Mouse (Mus musculus) limb, embryonic 14.5 days (tissue): ENCODE data around the gene Scn3b. TPM values are rescaled to one million over a fixed set of nuclear protein-coding genes. Genes with fewer than 3 reads are reported as not detected.

Experiments
- ATAC-seq: fragments of 200-750 bp; cut with Nextera tagmentation; 2 replicates; pipeline ENCODE4 v1.8.0; 2017; ENCODE audit warnings: low read depth, moderate number of reproducible peaks, moderate TSS enrichment; ENCODE audit not compliant: low FRiP score
- DNase-seq: peaks from one replicate; pipeline ENCODE4 v3.0.0-alpha.2; 2015; ENCODE audit warnings: low spot score
- H3K27ac ChIP-seq: fragments of 300-500 bp; sonication (generic); replicated peaks from 2 replicates; pipeline ENCODE4 v1.5.1; 2014; ENCODE audit warnings: low read depth, mild to moderate bottlenecking, low read length, moderate library complexity, mixed read lengths
- H3K27me3 ChIP-seq: fragments of 300-500 bp; sonication (generic); 2 replicates; pipeline ENCODE4 v1.6.1; 2014; ENCODE audit warnings: low read length, mixed read lengths; ENCODE audit not compliant: control insufficient read depth, insufficient read depth
- H3K36me3 ChIP-seq: fragments of 300-500 bp; sonication (generic); 2 replicates; pipeline ENCODE4 v1.6.1; 2014; ENCODE audit warnings: mild to moderate bottlenecking, low read length, moderate library complexity, mixed read lengths; ENCODE audit not compliant: control insufficient read depth, insufficient read depth
- H3K4me1 ChIP-seq: fragments of 300-500 bp; sonication (generic); 2 replicates; pipeline ENCODE4 v1.6.1; 2014; ENCODE audit warnings: antibody characterized with exemption, low read length, mixed read lengths; ENCODE audit not compliant: control insufficient read depth, insufficient read depth
- H3K4me2 ChIP-seq: fragments of 300-500 bp; sonication (generic); replicated peaks from 2 replicates; pipeline ENCODE4 v1.6.1; 2014; ENCODE audit warnings: low read depth, mild to moderate bottlenecking, low read length, moderate library complexity; ENCODE audit not compliant: severe bottlenecking
- H3K4me3 ChIP-seq: fragments of 300-500 bp; sonication (generic); replicated peaks from 2 replicates; pipeline ENCODE4 v1.5.1; 2014; ENCODE audit warnings: low read length
- H3K9ac ChIP-seq: fragments of 300-500 bp; sonication (generic); 2 replicates; pipeline ENCODE4 v1.6.1; 2014; ENCODE audit warnings: mild to moderate bottlenecking, low read depth, low read length, moderate library complexity; ENCODE audit not compliant: severe bottlenecking
- H3K9me3 ChIP-seq: fragments of 300-500 bp; sonication (generic); 2 replicates; pipeline ENCODE4 v1.6.1; 2016; ENCODE audit warnings: low read length; ENCODE audit not compliant: control insufficient read depth
- POLR2A ChIP-seq: fragments of 200-500 bp; IDR thresholded peaks from 2 replicates; pipeline ENCODE4 v1.8.0; 2012; ENCODE audit warnings: inconsistent platforms, mild to moderate bottlenecking, moderate library complexity, borderline replicate concordance; ENCODE audit not compliant: insufficient read depth, insufficient read length; ENCODE audit errors: extremely low read depth
- WGBS: fragments of 180-500 bp; shearing (Covaris S2); extraction: QIAGEN DNeasy Blood & Tissue Kit; methylation state at CpG from one replicate; pipeline ENCODE4 v1.1.7; 2014; 5-methylcytosine and 5-hydroxymethylcytosine counted together
- polyA plus RNA-seq, 2 experiments: library from polyadenylated mRNA; depleted of rRNA in 1 of 2; stranded (reverse) in 1 of 2; unstranded in 1 of 2; fragments of >200 nt; fragmentation: Nextera tagmentation in 1 of 2; extraction: Ambion mirVana in 1 of 2; gene quantifications; 2 replicates each; pipeline versions ENCODE4 v1.2.1 to v1.2.3; 2012 to 2014

Scn3b gene
- polyA plus RNA-seq, 2 experiments: 14.6 to 15.8 TPM

- Histone ChIP-seq H3K4me2 (no peak overlapping the region), H3K4me1 (0 out of 2 replicates have a peak, but pooled peaks cover 2% of the 10 kb centered on the region), H3K27ac (no peak overlapping the region), H3K9me3 (no peaks in the 10 kb centered on the region), H3K27me3 (no peaks in the 10 kb centered on the region), H3K4me3 (no peak overlapping the region), H3K9ac (no peak overlapping the region), H3K36me3 (no peaks in the 10 kb centered on the region)
- 0 out of 2 replicates have a peak, but pooled peaks have one; percentile 41 for ATAC-seq
- TF ChIP-seq POLR2A: no peak
- peak; percentile 89 for DNase-seq
- 54% methylated on average over 7 of the region's 7 CpGs for WGBS
These were observed 14.0 kb downstream of the Scn3b start for GRCm38 (mm10) chr9:40282968-40283367.

GRCm38 (mm10) chr9:40292475-40292874 is 23.5 kb downstream of the Scn3b start:
- Histone ChIP-seq H3K4me1 (no peaks in the 10 kb centered on the region), H3K4me3 (no peak overlapping the region), H3K4me2 (no peak overlapping the region), H3K27me3 (no peaks in the 10 kb centered on the region), H3K9me3 (no peaks in the 10 kb centered on the region), H3K27ac (no peak overlapping the region), H3K9ac (no peak overlapping the region), H3K36me3 (no peaks in the 10 kb centered on the region; the same call in 1 of the 2 replicates)
- no peak for TF ChIP-seq POLR2A
- DNase-seq (no peak), ATAC-seq (no peak)
- 89% methylated on average over 4 of the region's 4 CpGs for WGBS

- no peak overlapping the region for H3K9ac ChIP-seq
- H3K9me3 ChIP-seq: no peaks in the 10 kb centered on the region
- H3K4me1 ChIP-seq: no peaks in the 10 kb centered on the region
- TF ChIP-seq POLR2A: no peak
- DNase-seq: no peak
- no peaks in the 10 kb centered on the region for H3K27me3 ChIP-seq
- WGBS: 94% methylated on average over 8 of the region's 8 CpGs
- H3K36me3 ChIP-seq: peaks cover 3% of the 10 kb centered on the region; the same call in 1 of the 2 replicates
- no peak overlapping the region for H3K27ac ChIP-seq
- H3K4me2 ChIP-seq: no peak overlapping the region
- no peak overlapping the region for H3K4me3 ChIP-seq
- no peak for ATAC-seq
These were observed 24.3 kb downstream of the Scn3b start for GRCm38 (mm10) chr9:40293286-40293685.

GRCm38 (mm10) chr9:40293740-40294139 is 24.7 kb downstream of the Scn3b start:
- Histone ChIP-seq H3K4me3 (no peak overlapping the region), H3K4me1 (no peaks in the 10 kb centered on the region), H3K4me2 (no peak overlapping the region), H3K9ac (no peak overlapping the region), H3K27me3 (no peaks in the 10 kb centered on the region), H3K9me3 (no peaks in the 10 kb centered on the region), H3K27ac (no peak overlapping the region), H3K36me3 (peaks cover 3% of the 10 kb centered on the region; the same call in 1 of the 2 replicates)
- WGBS: 89% methylated on average over 5 of the region's 5 CpGs
- no peak for TF ChIP-seq POLR2A
- ATAC-seq: no peak
- no peak for DNase-seq

- no peak for TF ChIP-seq POLR2A
- H3K36me3 ChIP-seq: peaks cover 3% of the 10 kb centered on the region; the same call in 1 of the 2 replicates
- no peak for ATAC-seq
These were observed 25.2 kb downstream of the Scn3b start for GRCm38 (mm10) chr9:40294210-40294609.

GRCm38 (mm10) chr9:40294866-40295265 is 25.8 kb downstream of the Scn3b start:
- peaks cover 7% of the 10 kb centered on the region for H3K36me3 ChIP-seq
- no peaks in the 10 kb centered on the region for H3K27me3 ChIP-seq
- H3K9ac ChIP-seq: no peak overlapping the region
- H3K4me3 ChIP-seq: no peak overlapping the region
- no peak for DNase-seq
- no peak for ATAC-seq
- TF ChIP-seq POLR2A: no peak
- 86% methylated on average over 1 of the region's 1 CpGs for WGBS
- H3K9me3 ChIP-seq: no peaks in the 10 kb centered on the region
- no peak overlapping the region for H3K4me2 ChIP-seq
- no peak overlapping the region for H3K27ac ChIP-seq
- H3K4me1 ChIP-seq: no peaks in the 10 kb centered on the region

More at GRCm38 (mm10) chr9:40294210-40294609, 25.2 kb downstream of the Scn3b start:
- Histone ChIP-seq H3K4me2 (no peak overlapping the region), H3K4me1 (no peaks in the 10 kb centered on the region), H3K27ac (no peak overlapping the region), H3K9ac (no peak overlapping the region), H3K9me3 (no peaks in the 10 kb centered on the region), H3K27me3 (no peaks in the 10 kb centered on the region), H3K4me3 (no peak overlapping the region)
- 67% methylated on average over 4 of the region's 5 CpGs for WGBS
- no peak for DNase-seq
